Mouse (Mus musculus): Measurements from ENCODE around the gene Npw. TPM values are rescaled to one million over a fixed set of nuclear protein-coding genes. Genes with fewer than 3 reads are reported as not detected.

Npw gene
- polyA plus RNA-seq, 1 experiment from 2014 or later: not detected

Other genes starting within 250 kb of the Npw start
- 211 and 215 TPM in 2 replicates for gene Rnps1, start 243.9 kb downstream of the Npw start, polyA plus RNA-seq (2015; fragmentation: Nextera tagmentation; extraction: Ambion mirVana)
- gene Eci1, start 231.8 kb downstream of the Npw start, polyA plus RNA-seq (2015; fragmentation: Nextera tagmentation; extraction: Ambion mirVana): 333 and 371 TPM in 2 replicates
- 1.5 and 2.1 TPM in 2 replicates for gene Dnase1l2, start 215.4 kb downstream of the Npw start, polyA plus RNA-seq (2015; fragmentation: Nextera tagmentation; extraction: Ambion mirVana)
- gene E4f1, start 188.1 kb downstream of the Npw start, polyA plus RNA-seq (2015; fragmentation: Nextera tagmentation; extraction: Ambion mirVana): 27.7 and 28.8 TPM in 2 replicates
- gene Pgp, start 188.1 kb downstream of the Npw start, polyA plus RNA-seq (2015; fragmentation: Nextera tagmentation; extraction: Ambion mirVana): 71.1 and 76.0 TPM in 2 replicates
- 0.21 and 0.25 TPM in 2 replicates for gene Bricd5, start 184.6 kb downstream of the Npw start, polyA plus RNA-seq (2015; fragmentation: Nextera tagmentation; extraction: Ambion mirVana)
- 18.7 and 19.5 TPM in 2 replicates for gene Mlst8, start 179.4 kb downstream of the Npw start, polyA plus RNA-seq (2015; fragmentation: Nextera tagmentation; extraction: Ambion mirVana)
- 0.24 and 0.52 TPM in 2 replicates for gene Caskin1, start 169.9 kb downstream of the Npw start, polyA plus RNA-seq (2015; fragmentation: Nextera tagmentation; extraction: Ambion mirVana)
- 77.6 and 80.7 TPM in 2 replicates for gene Traf7, start 130.5 kb downstream of the Npw start, polyA plus RNA-seq (2015; fragmentation: Nextera tagmentation; extraction: Ambion mirVana)
- 0.87 and 0.92 TPM in 2 replicates for gene Rab26, start 124.2 kb downstream of the Npw start, polyA plus RNA-seq (2015; fragmentation: Nextera tagmentation; extraction: Ambion mirVana)
- 17.6 and 18.4 TPM in 2 replicates for gene Pkd1, start 108.6 kb downstream of the Npw start, polyA plus RNA-seq (2015; fragmentation: Nextera tagmentation; extraction: Ambion mirVana)
- gene Tsc2, start 25.8 kb downstream of the Npw start, polyA plus RNA-seq (2015; fragmentation: Nextera tagmentation; extraction: Ambion mirVana): 48.1 and 53.3 TPM in 2 replicates
- gene Nthl1, start 25.8 kb downstream of the Npw start, polyA plus RNA-seq (2015; fragmentation: Nextera tagmentation; extraction: Ambion mirVana): 11.2 and 12.7 TPM in 2 replicates
- gene Slc9a3r2, start 8.1 kb downstream of the Npw start, polyA plus RNA-seq (2015; fragmentation: Nextera tagmentation; extraction: Ambion mirVana): 50.8 and 63.9 TPM in 2 replicates
- 11.9 and 17.0 TPM in 2 replicates for gene Zfp598, start 11.2 kb upstream of the Npw start, polyA plus RNA-seq (2015; fragmentation: Nextera tagmentation; extraction: Ambion mirVana)
- gene Syngr3, start 31.5 kb upstream of the Npw start, polyA plus RNA-seq (2015; fragmentation: Nextera tagmentation; extraction: Ambion mirVana): 0.60 and 0.67 TPM in 2 replicates
- 27.6 and 29.7 TPM in 2 replicates for gene Gfer, start 37.7 kb upstream of the Npw start, polyA plus RNA-seq (2015; fragmentation: Nextera tagmentation; extraction: Ambion mirVana)
- 0.97 and 1.2 TPM in 2 replicates for gene Noxo1, start 37.8 kb upstream of the Npw start, polyA plus RNA-seq (2015; fragmentation: Nextera tagmentation; extraction: Ambion mirVana)
- 44.3 and 47.5 TPM in 2 replicates for gene Tbl3, start 49.2 kb upstream of the Npw start, polyA plus RNA-seq (2015; fragmentation: Nextera tagmentation; extraction: Ambion mirVana)
- gene Rnf151, start 59.6 kb upstream of the Npw start, polyA plus RNA-seq (2015; fragmentation: Nextera tagmentation; extraction: Ambion mirVana): not detected in 2 replicates
- gene Rps2, start 59.7 kb upstream of the Npw start, polyA plus RNA-seq (2015; fragmentation: Nextera tagmentation; extraction: Ambion mirVana): 843 and 891 TPM in 2 replicates
- gene Ndufb10, start 66.0 kb upstream of the Npw start, polyA plus RNA-seq (2015; fragmentation: Nextera tagmentation; extraction: Ambion mirVana): 570 and 615 TPM in 2 replicates
- 1.7 and 2.4 TPM in 2 replicates for gene Rpl3l, start 69.4 kb upstream of the Npw start, polyA plus RNA-seq (2015; fragmentation: Nextera tagmentation; extraction: Ambion mirVana)
- 19.0 and 21.2 TPM in 2 replicates for gene Msrb1, start 78.2 kb upstream of the Npw start, polyA plus RNA-seq (2015; fragmentation: Nextera tagmentation; extraction: Ambion mirVana)
- gene Hs3st6, start 94.5 kb upstream of the Npw start, polyA plus RNA-seq (2015; fragmentation: Nextera tagmentation; extraction: Ambion mirVana): 0.21 and 0.36 TPM in 2 replicates
- not detected in 2 replicates for gene Meiob, start 145.8 kb upstream of the Npw start, polyA plus RNA-seq (2015; fragmentation: Nextera tagmentation; extraction: Ambion mirVana)
- 69.1 and 71.8 TPM in 2 replicates for gene Hagh, start 181.7 kb upstream of the Npw start, polyA plus RNA-seq (2015; fragmentation: Nextera tagmentation; extraction: Ambion mirVana)
- 50.2 and 59.9 TPM in 2 replicates for gene Fahd1, start 191.9 kb upstream of the Npw start, polyA plus RNA-seq (2015; fragmentation: Nextera tagmentation; extraction: Ambion mirVana)
- gene Igfals, start 207.5 kb upstream of the Npw start, polyA plus RNA-seq (2015; fragmentation: Nextera tagmentation; extraction: Ambion mirVana): 0.40 and 0.70 TPM in 2 replicates
- 37.9 and 38.3 TPM in 2 replicates for gene Nubp2, start 227.9 kb upstream of the Npw start, polyA plus RNA-seq (2015; fragmentation: Nextera tagmentation; extraction: Ambion mirVana)
- gene Spsb3, start 228.2 kb upstream of the Npw start, polyA plus RNA-seq (2015; fragmentation: Nextera tagmentation; extraction: Ambion mirVana): 33.7 and 34.0 TPM in 2 replicates
- gene Eme2, start 236.6 kb upstream of the Npw start, polyA plus RNA-seq (2015; fragmentation: Nextera tagmentation; extraction: Ambion mirVana): 18.2 and 20.4 TPM in 2 replicates
- 86.8 and 94.8 TPM in 2 replicates for gene Mrps34, start 236.7 kb upstream of the Npw start, polyA plus RNA-seq (2015; fragmentation: Nextera tagmentation; extraction: Ambion mirVana)
- gene Nme3, start 238.0 kb upstream of the Npw start, polyA plus RNA-seq (2015; fragmentation: Nextera tagmentation; extraction: Ambion mirVana): 38.2 and 42.1 TPM in 2 replicates